ENCODE assay signal across 24 mouse cellular contexts in the genomic region with DNA sequence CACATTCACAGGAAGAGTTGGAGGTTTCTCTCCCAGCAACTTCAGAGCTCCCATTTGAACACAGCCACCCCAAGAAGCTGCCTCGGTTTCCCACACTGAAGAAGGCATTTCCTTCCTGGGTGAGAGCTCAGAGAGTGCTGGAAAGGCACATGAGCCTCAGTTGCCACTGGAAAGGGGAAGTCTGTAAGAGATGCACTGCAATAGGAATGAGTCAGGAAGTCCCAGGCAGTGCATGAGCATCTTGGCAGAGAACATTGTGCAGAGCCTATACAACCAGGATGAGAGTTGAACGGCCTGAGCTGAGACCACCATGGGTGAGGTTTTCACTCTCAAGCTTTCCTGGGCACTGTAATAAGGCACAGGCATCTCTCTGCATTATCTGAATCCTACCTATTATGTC.
DNase-seq lines count a peak whose midpoint lies in the region; ATAC-seq lines count a peak whose summit lies in the region.
"Had no signal": no experiment of that assay in that cellular context is flagged by ENCODE, and none has a peak within 500 bp of the region (broad histone marks: within the 10 kb centered on the region; RNA-seq: fewer than 3 reads in every experiment).

No protein-coding gene starts in this region.

- H3K9me3 ChIP-seq in forebrain, embryonic 10.5 days, result no peaks in the 10 kb centered on the region
- no peaks in the 10 kb centered on the region for H3K9me3 ChIP-seq in forebrain, embryonic 12.5 days
- no peaks in the 10 kb centered on the region for H3K9me3 ChIP-seq in limb, embryonic 12.5 days
- H3K9me3 ChIP-seq: embryonic facial prominence, embryonic 10.5 days; embryonic facial prominence, embryonic 13.5 days; heart, embryonic 12.5 days; heart, embryonic 15.5 days; hindbrain, embryonic 12.5 days; hindbrain, embryonic 15.5 days had no signal

- 83% methylated on average over 2 of the region's 2 CpGs for WGBS in forebrain, embryonic 10.5 days
- 91% methylated on average over 2 of the region's 2 CpGs for WGBS in forebrain, embryonic 12.5 days
- 83% methylated on average over 2 of the region's 2 CpGs for WGBS in limb, embryonic 12.5 days

- H3K4me3 ChIP-seq in forebrain, embryonic 10.5 days, result no peak overlapping the region
- no peak overlapping the region for H3K4me3 ChIP-seq in forebrain, embryonic 12.5 days (replicated peaks)
- H3K4me3 ChIP-seq in limb, embryonic 12.5 days (replicated peaks), result no peak overlapping the region
- H3K4me3 ChIP-seq: embryonic facial prominence, embryonic 10.5 days; embryonic facial prominence, embryonic 13.5 days; erythroblast, embryonic 14.5 days; heart, embryonic 12.5 days; heart, embryonic 15.5 days; hindbrain, embryonic 12.5 days; hindbrain, embryonic 15.5 days had no signal

- ATAC-seq in forebrain, embryonic 12.5 days (ENCODE audit: low FRiP score), result no peak
- ATAC-seq in common myeloid progenitor, adult 5-6 weeks (replicated peaks; ENCODE audit: low read depth, poor library complexity, severe bottlenecking), result peak; percentile 56; the same call in 1 of the 2 replicates
- no peak for ATAC-seq in limb, embryonic 12.5 days (ENCODE audit: insufficient number of reproducible peaks, insufficient read depth, low FRiP score, low TSS enrichment, low read depth)
- peak; percentile 52; the same call in 1 of the 2 replicates for ATAC-seq in megakaryocyte progenitor cell, adult 5-6 weeks (replicated peaks; ENCODE audit: poor library complexity)
- ATAC-seq: forebrain, embryonic 14.5 days; forebrain, postnatal 0 days; Patski had no signal

- peak overlapping the region; percentile 49; the same call in 1 of the 2 replicates for H3K27ac ChIP-seq in forebrain, embryonic 10.5 days
- H3K27ac ChIP-seq in forebrain, embryonic 12.5 days, result no peak overlapping the region
- H3K27ac ChIP-seq in limb, embryonic 12.5 days, result 0 out of 2 replicates have a peak overlapping the region, but pooled peaks have one; percentile 17
- H3K27ac ChIP-seq: embryonic facial prominence, embryonic 10.5 days; embryonic facial prominence, embryonic 13.5 days; heart, embryonic 15.5 days; hindbrain, embryonic 12.5 days; hindbrain, embryonic 15.5 days had no signal

- H3K4me1 ChIP-seq in forebrain, embryonic 10.5 days, result peaks cover 53% of the 10 kb centered on the region
- H3K4me1 ChIP-seq in forebrain, embryonic 12.5 days, result peaks cover 42% of the 10 kb centered on the region
- H3K4me1 ChIP-seq in limb, embryonic 12.5 days (replicated peaks), result peaks cover 41% of the 10 kb centered on the region

- H3K9ac ChIP-seq in forebrain, embryonic 12.5 days, result no peak overlapping the region
- no peak overlapping the region for H3K9ac ChIP-seq in limb, embryonic 12.5 days (replicated peaks)
- H3K9ac ChIP-seq: embryonic facial prominence, embryonic 13.5 days; forebrain, postnatal 0 days; heart, embryonic 12.5 days; heart, embryonic 15.5 days; hindbrain, embryonic 12.5 days; hindbrain, embryonic 15.5 days had no signal

- no peak overlapping the region for H3K4me2 ChIP-seq in forebrain, embryonic 12.5 days
- no peak overlapping the region for H3K4me2 ChIP-seq in limb, embryonic 12.5 days
- H3K4me2 ChIP-seq: embryonic facial prominence, embryonic 13.5 days; heart, embryonic 12.5 days; heart, embryonic 15.5 days; hindbrain, embryonic 12.5 days; hindbrain, embryonic 15.5 days had no signal

- H3K27me3 ChIP-seq in forebrain, embryonic 10.5 days (ENCODE audit: poor library complexity, severe bottlenecking), result peaks cover 7% of the 10 kb centered on the region; the same call in 1 of the 2 replicates
- no peaks in the 10 kb centered on the region for H3K27me3 ChIP-seq in forebrain, embryonic 12.5 days
- H3K27me3 ChIP-seq in limb, embryonic 12.5 days, result no peaks in the 10 kb centered on the region
- H3K27me3 ChIP-seq: heart, embryonic 12.5 days; heart, embryonic 15.5 days; hindbrain, embryonic 12.5 days; hindbrain, embryonic 15.5 days; Patski had no signal

- H3K36me3 ChIP-seq in forebrain, embryonic 10.5 days (replicated peaks), result no peaks in the 10 kb centered on the region
- H3K36me3 ChIP-seq in forebrain, embryonic 12.5 days (replicated peaks), result no peaks in the 10 kb centered on the region
- no peaks in the 10 kb centered on the region for H3K36me3 ChIP-seq in limb, embryonic 12.5 days
- H3K36me3 ChIP-seq: embryonic facial prominence, embryonic 10.5 days; embryonic facial prominence, embryonic 13.5 days; heart, embryonic 12.5 days; heart, embryonic 15.5 days; hindbrain, embryonic 12.5 days; hindbrain, embryonic 15.5 days had no signal

- no peak for DNase-seq in forebrain, embryonic 10.5 days (ENCODE audit: extremely low spot score, low spot score)
- no peak for DNase-seq in frontal cortex, adult 2 months (ENCODE audit: extremely low spot score in 1 of 2, low spot score in 1 of 2)
- no peak for DNase-seq in testis, postnatal 14 days (ENCODE audit: low spot score)
- DNase-seq: adrenal gland, postnatal 10 days; adrenal gland, postnatal 36 days; cerebellum, adult 18-20 months; cerebellum, adult 9-10 months; cerebellum, postnatal 14 days; embryo, embryonic 11 days; forebrain, postnatal 0 days; gastrocnemius, postnatal 25 days had no signal

Comparison
In these comparisons a context has a peak if more than half of its experiments do, and no peak if none do; other contexts are left out.
1. ATAC-seq: peak in common myeloid progenitor, adult 5-6 weeks (single experiment) and megakaryocyte progenitor cell, adult 5-6 weeks (single experiment); none in forebrain, embryonic 12.5 days (single experiment) and limb, embryonic 12.5 days (single experiment).